Mouse (Mus musculus): Measurements from ENCODE around the gene Gm21981. TPM values are rescaled to one million over a fixed set of nuclear protein-coding genes. Genes with fewer than 3 reads are reported as not detected.

The Gm21981 gene
- 4.8 and 7.1 TPM in 2 replicates for polyA plus RNA-seq (2014; fragmentation: Nextera tagmentation; extraction: Ambion mirVana)

DNA sequence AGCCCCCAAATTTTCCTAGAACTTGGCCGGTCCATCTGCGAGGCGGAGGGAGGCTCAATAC is at the start of gene Gm21981:
Gene Gm21981 (minus strand): TSS at position 14 of the 61 bp plus-strand sequence.
- H3K27me3 ChIP-seq (ENCODE audit: control insufficient read depth, insufficient read depth, low read length): no peaks in the 10 kb centered on the region
- ATAC-seq (ENCODE audit: low FRiP score) (no peak), DNase-seq (ENCODE audit: low spot score) (no peak)
- H3K27ac ChIP-seq: peak within 1 kb of the TSS; percentile 82
- H3K9ac ChIP-seq: peak within 1 kb of the TSS; percentile 90
- H3K4me1 ChIP-seq (replicated peaks; ENCODE audit: control insufficient read depth, insufficient read depth, low read length): peaks cover 12% of the 10 kb centered on the region
- peak within 1 kb of the TSS; percentile 55 for H3K4me2 ChIP-seq (replicated peaks)
- WGBS: 0% methylated on average over 3 of the region's 3 CpGs
- H3K9me3 ChIP-seq (ENCODE audit: control insufficient read depth, low read length): no peaks in the 10 kb centered on the region
- peak within 1 kb of the TSS; percentile 80 for H3K4me3 ChIP-seq (replicated peaks; ENCODE audit: low read length)
- H3K36me3 ChIP-seq (replicated peaks; ENCODE audit: control insufficient read depth, insufficient read depth): peaks cover 2% of the 10 kb centered on the region; the same call in 1 of the 2 replicates

DNA sequence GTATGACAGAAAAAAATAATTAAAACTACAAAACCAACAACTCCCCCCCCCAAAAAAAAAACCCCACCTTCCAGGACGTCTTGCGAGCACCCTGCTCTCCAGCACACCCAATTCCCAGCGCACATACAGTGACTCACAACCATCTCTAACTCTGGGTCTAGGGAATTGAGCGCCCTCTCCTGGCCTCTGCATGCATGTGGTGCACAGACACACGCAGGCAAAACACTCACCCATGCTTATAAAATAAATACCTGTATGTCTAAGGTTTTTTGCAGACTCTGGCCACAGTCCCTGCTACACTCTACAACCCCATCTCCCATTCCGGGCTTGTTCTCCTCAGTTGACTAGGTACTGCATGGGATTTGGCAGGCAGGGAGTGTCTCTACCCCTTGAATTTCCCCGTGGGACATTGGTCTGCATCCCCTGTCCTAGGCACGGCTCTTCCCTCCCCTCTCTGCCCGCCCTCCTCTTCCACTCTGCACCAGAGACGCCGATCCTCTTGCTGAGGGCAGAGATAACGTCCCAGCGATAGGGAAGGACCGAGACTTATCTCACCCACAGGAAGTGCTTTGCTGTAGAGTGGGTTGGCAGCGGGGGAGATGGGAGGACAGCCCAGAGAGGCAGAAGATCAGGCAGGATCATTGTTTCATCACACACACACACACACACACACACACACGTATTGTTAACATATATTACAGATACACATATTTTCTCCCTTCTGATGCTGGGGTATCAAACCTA is 48.9 kb upstream of the Gm21981 start:
- peaks cover 9% of the 10 kb centered on the region; the same call in 1 of the 2 replicates for H3K27me3 ChIP-seq (ENCODE audit: control insufficient read depth, insufficient read depth, low read length)
- no peak for ATAC-seq (ENCODE audit: low FRiP score)
- no peaks in the 10 kb centered on the region for H3K36me3 ChIP-seq (replicated peaks; ENCODE audit: control insufficient read depth, insufficient read depth)
- H3K4me1 ChIP-seq (replicated peaks; ENCODE audit: control insufficient read depth, insufficient read depth, low read length): peaks cover 11% of the 10 kb centered on the region; the same call in 1 of the 2 replicates
- no peak overlapping the region for H3K4me2 ChIP-seq (replicated peaks)
- no peak for DNase-seq (ENCODE audit: low spot score)
- 46% methylated on average over 16 of the region's 16 CpGs for WGBS
- no peak overlapping the region for H3K27ac ChIP-seq
- no peaks in the 10 kb centered on the region for H3K9me3 ChIP-seq (ENCODE audit: control insufficient read depth, low read length)
- H3K4me3 ChIP-seq (replicated peaks; ENCODE audit: low read length): no peak overlapping the region
- no peak overlapping the region for H3K9ac ChIP-seq

DNA sequence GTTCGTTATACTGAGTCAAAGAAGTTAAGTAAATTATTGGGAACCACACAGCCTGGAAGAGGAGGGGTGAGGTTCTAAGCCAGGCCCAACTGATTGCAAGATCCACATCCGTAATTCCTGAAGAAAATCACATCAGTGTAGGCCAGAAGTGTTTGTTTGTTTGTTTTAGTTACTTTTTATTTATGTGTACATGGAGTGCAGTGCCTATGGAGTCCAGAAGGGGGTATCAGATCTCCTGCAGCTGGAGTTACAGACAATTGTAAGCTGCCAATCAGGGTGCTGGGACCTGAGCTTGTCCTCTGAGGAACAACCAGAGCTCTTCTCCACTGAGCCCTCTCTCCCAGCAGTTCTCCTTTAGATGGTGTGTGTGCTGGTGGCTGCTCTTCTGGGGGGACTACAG is 45.9 kb upstream of the Gm21981 start:
- H3K4me3 ChIP-seq (replicated peaks; ENCODE audit: low read length): no peak overlapping the region
- H3K27ac ChIP-seq: no peak overlapping the region
- ATAC-seq (ENCODE audit: low FRiP score) (no peak), DNase-seq (ENCODE audit: low spot score) (no peak)
- H3K27me3 ChIP-seq (ENCODE audit: control insufficient read depth, insufficient read depth, low read length): peaks cover 21% of the 10 kb centered on the region
- H3K4me1 ChIP-seq (replicated peaks; ENCODE audit: control insufficient read depth, insufficient read depth, low read length): peaks cover 21% of the 10 kb centered on the region; the same call in 1 of the 2 replicates
- H3K36me3 ChIP-seq (replicated peaks; ENCODE audit: control insufficient read depth, insufficient read depth): no peaks in the 10 kb centered on the region
- H3K4me2 ChIP-seq (replicated peaks): no peak overlapping the region
- no peak overlapping the region for H3K9ac ChIP-seq
- no peaks in the 10 kb centered on the region for H3K9me3 ChIP-seq (ENCODE audit: control insufficient read depth, low read length)
- 74% methylated on average over 2 of the region's 2 CpGs for WGBS

DNA sequence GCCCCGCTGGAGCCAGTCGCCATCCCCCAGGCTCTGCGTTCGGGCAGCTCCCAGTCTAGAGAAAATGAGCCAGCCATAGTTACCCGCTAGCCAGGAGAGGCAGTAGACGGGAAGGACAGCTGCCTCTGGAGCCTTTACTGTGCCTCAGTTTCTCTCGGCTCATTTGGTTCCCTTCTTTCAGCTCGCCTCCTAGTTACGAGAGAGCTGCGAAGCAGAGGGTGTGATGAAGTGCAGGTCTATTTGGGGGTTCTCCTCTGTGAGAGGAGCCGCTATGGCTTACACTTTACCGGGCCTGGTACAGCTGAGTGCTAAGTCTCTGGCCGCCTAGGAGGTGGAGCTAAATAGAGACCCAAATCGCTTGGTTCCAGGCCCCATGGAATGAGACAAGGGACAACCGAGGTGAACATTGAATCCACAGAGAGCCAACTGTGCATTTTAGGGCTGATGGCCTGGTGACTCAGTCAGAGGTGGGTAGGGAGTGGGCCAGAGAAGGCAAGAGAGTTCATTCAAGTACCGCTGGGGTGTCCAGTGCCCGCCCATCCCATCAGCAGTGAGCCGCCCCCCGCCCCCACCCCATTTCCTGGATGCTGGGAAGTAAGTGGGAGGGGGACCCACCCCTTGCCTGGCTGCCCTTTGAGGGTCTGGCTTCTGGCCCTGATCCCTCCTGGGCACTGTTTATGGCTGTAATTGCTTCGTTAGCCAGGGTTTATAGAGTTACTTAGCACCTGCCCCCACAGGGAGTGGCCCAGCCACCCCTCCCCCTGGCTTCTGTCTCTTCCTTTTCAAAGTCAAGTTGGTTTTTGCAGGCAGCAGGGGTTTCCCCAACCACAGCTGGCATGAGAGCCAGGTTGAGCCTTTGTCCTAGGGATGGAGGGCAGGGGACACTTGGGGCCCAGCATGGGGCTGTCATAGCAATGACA is 44.9 kb upstream of the Gm21981 start:
- peak overlapping the region; percentile 50; the same call in 1 of the 2 replicates for H3K9ac ChIP-seq
- ATAC-seq (ENCODE audit: low FRiP score): no peak
- H3K9me3 ChIP-seq (ENCODE audit: control insufficient read depth, low read length): no peaks in the 10 kb centered on the region
- DNase-seq (ENCODE audit: low spot score): no peak
- H3K27ac ChIP-seq: no peak overlapping the region
- peak overlapping the region; percentile 51 for H3K4me3 ChIP-seq (replicated peaks; ENCODE audit: low read length)
- 6% methylated on average over 20 of the region's 20 CpGs for WGBS
- H3K4me2 ChIP-seq (replicated peaks): peak overlapping the region; percentile 90
- no peaks in the 10 kb centered on the region for H3K36me3 ChIP-seq (replicated peaks; ENCODE audit: control insufficient read depth, insufficient read depth)
- peaks cover 21% of the 10 kb centered on the region; the same call in 1 of the 2 replicates for H3K4me1 ChIP-seq (replicated peaks; ENCODE audit: control insufficient read depth, insufficient read depth, low read length)
- peaks cover 21% of the 10 kb centered on the region for H3K27me3 ChIP-seq (ENCODE audit: control insufficient read depth, insufficient read depth, low read length)

DNA sequence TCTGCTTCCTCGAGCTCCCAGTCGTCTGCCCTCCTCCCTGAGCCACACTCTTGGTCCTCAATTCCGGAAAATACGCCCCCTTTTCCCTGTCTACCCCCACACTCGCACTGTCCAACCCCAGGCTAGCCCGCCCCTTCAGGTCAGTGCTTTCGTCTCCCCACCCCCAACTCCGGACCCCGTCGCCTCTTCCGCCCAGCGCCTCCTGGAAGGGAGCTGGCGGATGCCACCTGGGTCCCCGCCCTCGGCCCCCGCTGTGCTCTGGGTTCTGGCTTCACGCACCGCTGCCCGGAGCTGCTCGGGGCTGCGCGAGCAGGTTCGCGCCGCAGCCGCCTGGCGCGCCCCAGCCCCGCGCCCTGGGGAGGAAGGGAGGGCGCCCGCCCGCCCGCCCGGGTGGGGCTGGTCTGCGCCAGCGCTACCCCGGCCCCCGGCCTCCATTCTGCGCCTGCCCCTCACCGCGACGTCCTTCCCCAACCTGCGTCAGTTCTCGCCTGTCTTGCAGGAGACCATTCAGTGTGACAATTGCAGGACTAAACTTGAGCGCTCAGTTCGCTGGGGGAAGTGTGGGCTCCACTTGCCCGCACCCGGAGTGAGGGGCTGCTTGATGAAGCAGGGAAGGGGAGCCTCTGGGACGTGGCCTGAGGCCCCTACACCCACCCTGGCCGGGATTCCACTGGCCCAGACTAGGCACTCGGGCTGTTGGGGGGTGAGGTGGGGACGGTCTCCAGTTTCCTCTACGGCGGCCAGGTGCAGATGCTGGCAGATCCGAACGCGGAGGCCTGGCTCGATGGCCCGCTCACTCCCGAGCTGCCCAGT is 44.0 kb upstream of the Gm21981 start:
- no peaks in the 10 kb centered on the region for H3K36me3 ChIP-seq (replicated peaks; ENCODE audit: control insufficient read depth, insufficient read depth)
- ATAC-seq (ENCODE audit: low FRiP score) (peak; percentile 9; the same call in 1 of the 2 replicates), DNase-seq (ENCODE audit: low spot score) (no peak)
- peaks cover 21% of the 10 kb centered on the region for H3K27me3 ChIP-seq (ENCODE audit: control insufficient read depth, insufficient read depth, low read length)
- peak overlapping the region; percentile 50; the same call in 1 of the 2 replicates for H3K9ac ChIP-seq
- peak overlapping the region; percentile 90 for H3K4me2 ChIP-seq (replicated peaks)
- H3K4me3 ChIP-seq (replicated peaks; ENCODE audit: low read length): peak overlapping the region; percentile 51
- under 1% methylated on average over 51 of the region's 61 CpGs for WGBS
- H3K9me3 ChIP-seq (ENCODE audit: control insufficient read depth, low read length): no peaks in the 10 kb centered on the region
- peaks cover 21% of the 10 kb centered on the region; the same call in 1 of the 2 replicates for H3K4me1 ChIP-seq (replicated peaks; ENCODE audit: control insufficient read depth, insufficient read depth, low read length)
- H3K27ac ChIP-seq: no peak overlapping the region

DNA sequence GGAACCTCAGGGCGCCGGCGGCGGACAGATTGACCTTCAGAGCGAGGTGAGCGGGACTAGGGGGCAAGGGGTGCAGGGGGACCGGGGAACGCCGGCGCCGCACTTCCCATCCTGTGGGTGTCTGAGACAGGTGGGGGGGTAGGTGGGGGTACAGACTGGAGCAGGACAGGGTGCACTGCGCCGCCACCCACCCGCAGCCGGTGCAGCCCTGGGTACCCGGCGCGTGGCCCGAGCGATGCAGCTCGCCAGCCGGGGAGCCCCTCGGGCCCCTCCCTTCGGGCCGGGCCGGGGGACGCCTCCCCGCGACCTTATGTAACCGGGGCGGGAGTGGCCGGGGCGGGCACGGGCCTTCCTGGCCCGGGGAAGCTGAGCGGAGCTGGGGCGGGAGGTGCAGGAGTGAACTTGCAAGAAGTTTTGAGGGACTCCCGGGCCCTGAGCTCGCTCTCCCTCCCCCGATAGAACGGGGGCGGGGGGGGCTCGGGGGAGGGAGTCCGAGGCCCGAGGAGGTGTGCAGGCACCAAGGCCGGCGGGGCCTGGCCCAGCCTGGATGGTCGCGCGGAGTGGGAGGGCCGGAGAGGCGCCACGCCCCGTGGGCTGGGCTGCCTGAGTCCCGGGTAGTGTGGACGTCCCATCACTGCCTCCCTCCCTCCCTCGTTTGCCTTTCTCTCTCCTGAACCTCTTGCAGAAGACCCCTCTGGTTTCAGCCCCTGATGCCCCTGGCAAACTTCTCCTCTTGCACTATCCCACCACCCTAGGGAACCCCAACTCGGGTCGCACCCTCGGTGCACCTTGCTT is 43.2 kb upstream of the Gm21981 start:
- Histone ChIP-seq H3K36me3 (replicated peaks; ENCODE audit: control insufficient read depth, insufficient read depth) (no peaks in the 10 kb centered on the region), H3K9ac (peak overlapping the region; percentile 51), H3K27ac (no peak overlapping the region), H3K4me2 (replicated peaks) (peak overlapping the region; percentile 90), H3K4me3 (replicated peaks; ENCODE audit: low read length) (peak overlapping the region; percentile 51), H3K4me1 (replicated peaks; ENCODE audit: control insufficient read depth, insufficient read depth, low read length) (peaks cover 21% of the 10 kb centered on the region; the same call in 1 of the 2 replicates), H3K9me3 (ENCODE audit: control insufficient read depth, low read length) (no peaks in the 10 kb centered on the region), H3K27me3 (ENCODE audit: control insufficient read depth, insufficient read depth, low read length) (peaks cover 21% of the 10 kb centered on the region)
- peak; percentile 36 for DNase-seq (ENCODE audit: low spot score)
- peak; percentile 63 for ATAC-seq (ENCODE audit: low FRiP score)
- WGBS: 3% methylated on average over 40 of the region's 60 CpGs

DNA sequence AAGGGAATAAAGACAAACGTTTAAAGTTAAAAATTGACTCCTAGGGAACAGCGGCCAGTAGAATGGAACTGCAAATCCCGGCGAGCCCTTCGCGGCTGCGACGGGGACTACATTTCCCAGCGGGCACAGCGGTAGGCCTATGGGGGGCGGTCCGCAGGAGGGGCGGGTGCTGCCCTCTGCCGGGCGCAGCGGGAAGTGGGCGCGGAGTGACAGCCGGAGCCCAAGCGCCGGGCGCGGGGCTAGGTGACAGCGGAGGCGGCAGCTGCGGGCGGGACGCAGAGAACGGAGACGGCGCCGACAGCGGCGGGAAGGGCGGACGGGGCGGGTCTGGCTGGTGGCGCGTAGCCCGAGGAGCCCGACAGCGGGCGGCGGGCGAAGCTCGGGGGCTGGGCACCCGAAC is 42.6 kb upstream of the Gm21981 start, which contains the start of gene Tfeb:
Gene Tfeb (plus strand): TSS at position 175 of the 400 bp plus-strand sequence.
- ATAC-seq (ENCODE audit: low FRiP score) (peak; percentile 77), DNase-seq (ENCODE audit: low spot score) (peak; percentile 98)
- peaks cover 21% of the 10 kb centered on the region; the same call in 1 of the 2 replicates for H3K4me1 ChIP-seq (replicated peaks; ENCODE audit: control insufficient read depth, insufficient read depth, low read length)
- H3K9me3 ChIP-seq (ENCODE audit: control insufficient read depth, low read length): no peaks in the 10 kb centered on the region
- H3K9ac ChIP-seq: peak within 1 kb of the TSS; percentile 51
- peaks cover 21% of the 10 kb centered on the region for H3K27me3 ChIP-seq (ENCODE audit: control insufficient read depth, insufficient read depth, low read length)
- no peaks in the 10 kb centered on the region for H3K36me3 ChIP-seq (replicated peaks; ENCODE audit: control insufficient read depth, insufficient read depth)
- H3K27ac ChIP-seq: no peak within 1 kb of the TSS
- peak within 1 kb of the TSS; percentile 90 for H3K4me2 ChIP-seq (replicated peaks)
- peak within 1 kb of the TSS; percentile 51 for H3K4me3 ChIP-seq (replicated peaks; ENCODE audit: low read length)
- WGBS: under 1% methylated on average over 43 of the region's 47 CpGs

DNA sequence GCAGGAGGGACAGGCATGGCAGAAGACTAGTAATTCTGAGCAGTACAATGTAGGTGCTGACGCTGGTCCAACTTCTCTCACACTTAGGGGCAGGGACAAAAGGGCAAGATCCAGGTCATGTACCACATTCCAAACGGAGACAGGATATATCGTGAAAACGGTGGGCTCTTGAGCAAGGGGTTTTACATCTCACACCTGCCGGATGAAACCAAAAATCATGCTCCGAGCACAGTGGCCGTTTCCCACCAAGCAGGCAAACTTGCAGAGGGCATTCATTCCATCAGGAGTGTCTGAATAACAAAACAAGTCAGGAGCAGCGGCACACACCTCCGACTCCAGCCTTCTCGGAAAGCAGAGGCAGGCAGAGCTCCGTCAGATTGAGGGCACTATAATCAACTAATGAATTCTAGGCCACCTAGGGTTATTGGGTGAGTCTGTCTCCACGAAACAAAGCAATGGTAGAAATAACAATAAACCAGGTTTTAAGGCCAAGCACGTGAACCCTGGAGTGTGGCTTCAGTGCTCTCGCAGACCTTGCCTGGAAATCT is 41.4 kb upstream of the Gm21981 start:
- ATAC-seq (ENCODE audit: low FRiP score): no peak
- no peak for DNase-seq (ENCODE audit: low spot score)
- no peaks in the 10 kb centered on the region for H3K9me3 ChIP-seq (ENCODE audit: control insufficient read depth, low read length)
- 73% methylated on average over 14 of the region's 14 CpGs for WGBS
- H3K4me3 ChIP-seq (replicated peaks; ENCODE audit: low read length): no peak overlapping the region
- H3K4me2 ChIP-seq (replicated peaks): no peak overlapping the region
- peaks cover 21% of the 10 kb centered on the region for H3K27me3 ChIP-seq (ENCODE audit: control insufficient read depth, insufficient read depth, low read length)
- H3K36me3 ChIP-seq (replicated peaks; ENCODE audit: control insufficient read depth, insufficient read depth): no peaks in the 10 kb centered on the region
- peaks cover 21% of the 10 kb centered on the region; the same call in 1 of the 2 replicates for H3K4me1 ChIP-seq (replicated peaks; ENCODE audit: control insufficient read depth, insufficient read depth, low read length)
- no peak overlapping the region for H3K27ac ChIP-seq
- no peak overlapping the region for H3K9ac ChIP-seq

All from hindbrain, embryonic 14.5 days (tissue).